14 mouse cellular contexts compared by ENCODE assay signal in genomic region chr13:99157709-99158108, GRCm38 (mm10). TPM values are rescaled to one million over a fixed set of nuclear protein-coding genes. Genes with fewer than 3 reads are reported as not detected.
DNase-seq lines count a peak whose midpoint lies in the region.
"Had no signal": no experiment of that assay in that cellular context is flagged by ENCODE, and none has a peak within 500 bp of the region (broad histone marks: within the 10 kb centered on the region; RNA-seq: fewer than 3 reads in every experiment).

No protein-coding gene starts in this region.

- DNase-seq in right cerebral cortex, adult 18-20 months, result peak; percentile 45
- no peak for DNase-seq in right cerebral cortex, postnatal 14 days
- DNase-seq in 3T3-L1 (ENCODE audit: low read depth, low spot score), result peak; percentile 31
- peak; percentile 85 for DNase-seq in brain, adult 2 months (ENCODE audit: low read depth, low spot score)
- no peak for DNase-seq in gastrocnemius, adult 8-10 months (ENCODE audit: low spot score in 2 of 2)
- DNase-seq in urinary bladder, postnatal 10 days (ENCODE audit: low spot score), result no peak
- DNase-seq: adrenal gland, adult 8-10 months; adrenal gland, postnatal 36 days; cerebellum, adult 11 months; cerebellum, adult 2 months; cerebellum, adult 9-11 months; cerebellum, postnatal 25 days; forebrain, postnatal 0 days; gastrocnemius, postnatal 14 days had no signal

RNA-seq across cellular contexts. Expression of gene Zfp366, which starts 26.9 kb away (rescaled TPM):
- 1 to 10 TPM; 2.2 to 3.6 (median 2.8) TPM for total RNA-seq in gastrocnemius, adult 8-10 months (2022)

Comparison
In these comparisons a context has a peak if more than half of its experiments do, and no peak if none do; other contexts are left out.
1. DNase-seq: peak in right cerebral cortex, adult 18-20 months (single experiment), 3T3-L1 (single experiment) and brain, adult 2 months (single experiment); none in right cerebral cortex, postnatal 14 days (single experiment), gastrocnemius, adult 8-10 months (0 of 2) and urinary bladder, postnatal 10 days (single experiment).